Mouse (Mus musculus) kidney, postnatal 36 days (tissue): Measurements from ENCODE around the gene Wdfy4.

Experiments used
- DNase-seq, 2 experiments: peaks; one replicate each; pipeline ENCODE4 v3.0.0; 2021 to 2022; ENCODE audit warnings: mixed read lengths in 2 of 2

Gene Wdfy4

GRCm38 (mm10) chr14:33185068-33185800, at the start of gene Wdfy4:
Wdfy4 (minus strand) TSS chr14:33185508.
- peak in 1 of 2 experiments; percentile 10 for DNase-seq

- DNase-seq = no peak
Measured at GRCm38 (mm10) chr14:33232048-33232447, 46.7 kb upstream of the Wdfy4 start.

GRCm38 (mm10) chr14:33231311-33231710, 46.0 kb upstream of the Wdfy4 start:
- DNase-seq = no peak

- no peak for DNase-seq
Measured at GRCm38 (mm10) chr14:33230672-33231071, 45.4 kb upstream of the Wdfy4 start.

- DNase-seq = no peak
Measured at GRCm38 (mm10) chr14:33225235-33225634, 39.9 kb upstream of the Wdfy4 start.

GRCm38 (mm10) chr14:33216343-33217208, 31.3 kb upstream of the Wdfy4 start:
- no peak for DNase-seq

GRCm38 (mm10) chr14:33215163-33215562, 29.9 kb upstream of the Wdfy4 start:
- no peak for DNase-seq

GRCm38 (mm10) chr14:33214767-33215128, 29.4 kb upstream of the Wdfy4 start:
- DNase-seq = no peak

GRCm38 (mm10) chr14:33213823-33214766, 28.8 kb upstream of the Wdfy4 start, which contains the start of gene Arhgap22:
Arhgap22 (plus strand) TSS chr14:33214026.
- peak; percentile 80 to 91 for DNase-seq

GRCm38 (mm10) chr14:33212958-33213309, 27.6 kb upstream of the Wdfy4 start:
- no peak for DNase-seq

GRCm38 (mm10) chr14:33212271-33212957, 27.1 kb upstream of the Wdfy4 start:
- DNase-seq = peak; percentile 53 to 56

GRCm38 (mm10) chr14:33210806-33211205, 25.5 kb upstream of the Wdfy4 start:
- no peak for DNase-seq

- DNase-seq = no peak
Measured at GRCm38 (mm10) chr14:33208331-33208730, 23.0 kb upstream of the Wdfy4 start.

GRCm38 (mm10) chr14:33207011-33207410, 21.7 kb upstream of the Wdfy4 start:
- peak in 1 of 2 experiments; percentile 49 for DNase-seq

GRCm38 (mm10) chr14:33205280-33205965, 20.1 kb upstream of the Wdfy4 start:
- DNase-seq = no peak

GRCm38 (mm10) chr14:33203777-33204176, 18.5 kb upstream of the Wdfy4 start:
- no peak for DNase-seq

- DNase-seq = no peak
Measured at GRCm38 (mm10) chr14:33202885-33203284, 17.6 kb upstream of the Wdfy4 start.

GRCm38 (mm10) chr14:33202161-33202560, 16.9 kb upstream of the Wdfy4 start:
- no peak for DNase-seq

GRCm38 (mm10) chr14:33194241-33194640, 8.9 kb upstream of the Wdfy4 start:
- DNase-seq = no peak

- no peak for DNase-seq
Measured at GRCm38 (mm10) chr14:33193762-33194161, 8.5 kb upstream of the Wdfy4 start.

GRCm38 (mm10) chr14:33190646-33191045, 5.3 kb upstream of the Wdfy4 start:
- DNase-seq = no peak
